Mouse (Mus musculus): ENCODE measurements at regions not wholly inside any gene's neighbourhood (a gene's known extent, or its start where the extent isn't known, plus 50 kb on each side); places are given as distances from the start of the nearest gene placed in this dataset.

DNA sequence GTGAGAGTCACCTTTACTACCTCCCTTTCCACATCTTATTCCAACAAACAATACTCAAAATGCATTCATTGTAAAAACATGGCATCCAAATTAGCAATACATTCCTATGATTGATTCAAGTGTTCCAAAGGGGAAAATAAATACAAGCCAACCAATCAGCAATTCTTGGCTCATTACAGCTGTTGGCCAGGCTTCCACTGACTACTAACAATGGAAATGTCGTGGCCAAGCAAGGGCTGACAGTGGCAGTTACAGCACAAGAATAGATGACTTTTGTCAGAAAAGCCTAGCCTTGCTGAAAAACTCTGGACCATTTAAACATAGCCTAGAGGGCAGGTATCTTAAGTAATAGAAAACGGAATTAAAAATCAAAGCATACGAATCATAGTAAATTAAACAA lies 148.8 kb upstream of the Ift57 start:
- TF ChIP-seq CTCF (IDR thresholded peaks at IDR 0.05; ENCODE audit: low read depth) (no peak), EP300 (IDR thresholded peaks at IDR 0.05; ENCODE audit: low read depth) (no peak)

All from liver, postnatal 0 days (tissue).